Mouse (Mus musculus): ENCODE results near the gene Ddit4.

- TF ChIP-seq TCF12 (IDR thresholded peaks at IDR 0.05; ENCODE audit: insufficient read depth, poor library complexity, severe bottlenecking) (no peak), USF1 (IDR thresholded peaks at IDR 0.05; ENCODE audit: low read depth) (no peak), POLR2A (IDR thresholded peaks at IDR 0.05; ENCODE audit: insufficient read length, low read depth) (no peak), POLR2AphosphoS2 (IDR thresholded peaks at IDR 0.05; ENCODE audit: insufficient read length, low read depth) (peak; percentile 76)
Measured at GRCm38 (mm10) chr10:59980815-59981244, 29.2 kb upstream of the Ddit4 start.
